Mouse (Mus musculus): ENCODE results near the gene Tenm4.

- no peak for TF ChIP-seq CTCF (IDR thresholded peaks at IDR 0.05; ENCODE audit: extremely low read depth, insufficient read length, insufficient replicate concordance, low read depth, low read length)
- no peak for TF ChIP-seq POLR2A (IDR thresholded peaks at IDR 0.05; ENCODE audit: low read depth, low read length)
Measured at GRCm38 (mm10) chr7:96369947-96370346, 198.9 kb downstream of the Tenm4 start.
